Mouse (Mus musculus): ENCODE measurements at regions not wholly inside any gene's neighbourhood (a gene's known extent, or its start where the extent isn't known, plus 50 kb on each side); places are given as distances from the start of the nearest gene placed in this dataset.

GRCm38 (mm10) chr9:46903491-46904220 is 94.9 kb upstream of the Gm4791 start:
- Histone ChIP-seq H3K9me3 (replicated peaks) (peaks cover 50% of the 10 kb centered on the region), H3K36me3 (replicated peaks) (no peaks in the 10 kb centered on the region), H3K4me1 (ENCODE audit: insufficient read depth, low read depth, low read length) (no peaks in the 10 kb centered on the region), H3K4me3 (ENCODE audit: low read depth, low read length) (no peak overlapping the region), H3K27me3 (ENCODE audit: insufficient read depth, low read length) (no peaks in the 10 kb centered on the region)
- DNase-seq (ENCODE audit: low spot score) = no peak
- ATAC-seq (ENCODE audit: extremely low read depth, insufficient number of reproducible peaks, low FRiP score, poor library complexity, severe bottlenecking) = no peak
- TF ChIP-seq GATA1 (IDR thresholded peaks at IDR 0.05; ENCODE audit: borderline replicate concordance, low read length) (no peak), POLR2AphosphoS5 (IDR thresholded peaks at IDR 0.05; ENCODE audit: insufficient replicate concordance, low read depth, low read length) (no peak), CTCF (IDR thresholded peaks at IDR 0.05; ENCODE audit: low read depth, low read length) (no peak), TAL1 (conservative IDR thresholded peaks at IDR 0.05; ENCODE audit: low read depth, low read length) (no peak), GATA2 (IDR thresholded peaks at IDR 0.05; ENCODE audit: borderline replicate concordance, low read depth, low read length) (no peak)

GRCm38 (mm10) chr9:46899283-46899682 is 99.3 kb upstream of the Gm4791 start:
- no peaks in the 10 kb centered on the region for H3K27me3 ChIP-seq (ENCODE audit: insufficient read depth, low read length)
- no peaks in the 10 kb centered on the region for H3K4me1 ChIP-seq (ENCODE audit: insufficient read depth, low read depth, low read length)
- H3K4me3 ChIP-seq (ENCODE audit: low read depth, low read length) = no peak overlapping the region
- TF ChIP-seq GATA1 (IDR thresholded peaks at IDR 0.05; ENCODE audit: borderline replicate concordance, low read length) (no peak), TAL1 (conservative IDR thresholded peaks at IDR 0.05; ENCODE audit: low read depth, low read length) (no peak), CTCF (IDR thresholded peaks at IDR 0.05; ENCODE audit: low read depth, low read length) (no peak), GATA2 (IDR thresholded peaks at IDR 0.05; ENCODE audit: borderline replicate concordance, low read depth, low read length) (no peak), POLR2AphosphoS5 (IDR thresholded peaks at IDR 0.05; ENCODE audit: insufficient replicate concordance, low read depth, low read length) (no peak)
- ATAC-seq (ENCODE audit: extremely low read depth, insufficient number of reproducible peaks, low FRiP score, poor library complexity, severe bottlenecking) = no peak
- no peak for DNase-seq (ENCODE audit: low spot score)
- H3K36me3 ChIP-seq (replicated peaks) = no peaks in the 10 kb centered on the region
- H3K9me3 ChIP-seq (replicated peaks) = peaks cover 61% of the 10 kb centered on the region

DNA sequence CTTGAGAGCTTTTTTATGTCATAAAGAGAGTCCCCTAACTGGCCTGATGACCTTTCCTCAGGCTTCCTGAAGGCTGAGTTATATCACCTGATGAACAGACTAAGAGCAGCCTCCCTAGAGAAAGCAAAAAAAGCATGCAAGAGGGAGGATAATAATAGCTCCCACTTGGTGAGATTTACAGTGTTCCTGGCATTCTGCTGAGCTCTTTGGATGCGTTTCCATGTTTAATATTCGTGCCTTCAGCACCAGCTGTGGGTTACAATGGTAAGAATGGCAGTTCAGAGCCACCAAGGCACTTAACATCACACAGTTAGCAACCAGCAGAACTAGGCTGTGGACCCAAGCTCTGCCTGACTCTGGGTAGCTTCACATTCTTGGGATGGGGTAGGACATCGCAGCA is 100.4 kb upstream of the Gm4791 start:
- Histone ChIP-seq H3K4me3 (ENCODE audit: low read depth, low read length) (no peak overlapping the region), H3K9me3 (replicated peaks) (peaks cover 50% of the 10 kb centered on the region), H3K27me3 (ENCODE audit: insufficient read depth, low read length) (no peaks in the 10 kb centered on the region), H3K4me1 (ENCODE audit: insufficient read depth, low read depth, low read length) (no peaks in the 10 kb centered on the region), H3K36me3 (replicated peaks) (no peaks in the 10 kb centered on the region)
- no peak for TF ChIP-seq CTCF (IDR thresholded peaks at IDR 0.05; ENCODE audit: low read depth, low read length)
- no peak for TF ChIP-seq GATA2 (IDR thresholded peaks at IDR 0.05; ENCODE audit: borderline replicate concordance, low read depth, low read length)
- TF ChIP-seq POLR2AphosphoS5 (IDR thresholded peaks at IDR 0.05; ENCODE audit: insufficient replicate concordance, low read depth, low read length) = no peak
- no peak for TF ChIP-seq GATA1 (IDR thresholded peaks at IDR 0.05; ENCODE audit: borderline replicate concordance, low read length)
- no peak for TF ChIP-seq TAL1 (conservative IDR thresholded peaks at IDR 0.05; ENCODE audit: low read depth, low read length)
- ATAC-seq (ENCODE audit: extremely low read depth, insufficient number of reproducible peaks, low FRiP score, poor library complexity, severe bottlenecking) (no peak), DNase-seq (ENCODE audit: low spot score) (no peak)

DNA sequence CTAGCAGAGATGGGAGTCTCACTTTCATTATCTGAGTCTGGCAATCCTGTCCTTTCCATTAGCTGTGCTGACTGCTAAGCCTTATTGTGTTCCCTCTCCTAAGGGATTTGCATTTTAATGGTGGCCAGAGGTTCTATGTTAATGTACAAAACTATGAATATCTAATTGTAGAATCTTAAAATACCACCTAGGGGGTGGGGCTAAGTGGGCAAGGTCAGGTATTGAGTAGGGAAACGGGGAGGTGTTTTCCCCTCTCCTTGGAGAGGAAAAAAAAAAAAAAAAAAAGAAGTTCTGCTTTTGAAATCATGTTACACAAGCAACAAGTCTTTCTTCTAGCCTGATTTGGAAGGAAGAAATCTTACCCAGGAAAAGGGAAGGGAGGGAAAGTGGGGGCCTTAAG is 106.7 kb upstream of the Gm4791 start:
- TF ChIP-seq TAL1 (conservative IDR thresholded peaks at IDR 0.05; ENCODE audit: low read depth, low read length) (no peak), POLR2AphosphoS5 (IDR thresholded peaks at IDR 0.05; ENCODE audit: insufficient replicate concordance, low read depth, low read length) (no peak), GATA2 (IDR thresholded peaks at IDR 0.05; ENCODE audit: borderline replicate concordance, low read depth, low read length) (no peak), CTCF (IDR thresholded peaks at IDR 0.05; ENCODE audit: low read depth, low read length) (no peak), GATA1 (IDR thresholded peaks at IDR 0.05; ENCODE audit: borderline replicate concordance, low read length) (no peak)
- Histone ChIP-seq H3K9me3 (replicated peaks) (peaks cover 35% of the 10 kb centered on the region), H3K36me3 (replicated peaks) (no peaks in the 10 kb centered on the region), H3K27me3 (ENCODE audit: insufficient read depth, low read length) (no peaks in the 10 kb centered on the region), H3K4me1 (ENCODE audit: insufficient read depth, low read depth, low read length) (no peaks in the 10 kb centered on the region), H3K4me3 (ENCODE audit: low read depth, low read length) (no peak overlapping the region)
- DNase-seq (ENCODE audit: low spot score) (no peak), ATAC-seq (ENCODE audit: extremely low read depth, insufficient number of reproducible peaks, low FRiP score, poor library complexity, severe bottlenecking) (no peak)

GRCm38 (mm10) chr9:46889933-46890662 is 108.4 kb upstream of the Gm4791 start:
- TF ChIP-seq CTCF (IDR thresholded peaks at IDR 0.05; ENCODE audit: low read depth, low read length) (no peak), TAL1 (conservative IDR thresholded peaks at IDR 0.05; ENCODE audit: low read depth, low read length) (no peak), POLR2AphosphoS5 (IDR thresholded peaks at IDR 0.05; ENCODE audit: insufficient replicate concordance, low read depth, low read length) (no peak), GATA1 (IDR thresholded peaks at IDR 0.05; ENCODE audit: borderline replicate concordance, low read length) (no peak), GATA2 (IDR thresholded peaks at IDR 0.05; ENCODE audit: borderline replicate concordance, low read depth, low read length) (no peak)
- ATAC-seq (ENCODE audit: extremely low read depth, insufficient number of reproducible peaks, low FRiP score, poor library complexity, severe bottlenecking) (no peak), DNase-seq (ENCODE audit: low spot score) (no peak)
- Histone ChIP-seq H3K4me1 (ENCODE audit: insufficient read depth, low read depth, low read length) (no peaks in the 10 kb centered on the region), H3K36me3 (replicated peaks) (no peaks in the 10 kb centered on the region), H3K9me3 (replicated peaks) (peaks cover 26% of the 10 kb centered on the region), H3K27me3 (ENCODE audit: insufficient read depth, low read length) (no peaks in the 10 kb centered on the region), H3K4me3 (ENCODE audit: low read depth, low read length) (no peak overlapping the region)
